Mouse (Mus musculus): ENCODE measurements around the gene Olfr1375. TPM values are rescaled to one million over a fixed set of nuclear protein-coding genes. Genes with fewer than 3 reads are reported as not detected.
"Not testable (repeated sequence)": the region's sequence is repeated elsewhere in the genome, so short reads cannot be mapped to it uniquely, and the experiment has no call there.

Gene Olfr1375
- total RNA-seq (2015) (not detected in 2 replicates), total RNA-seq (2017) (not detected in 2 replicates)

DNA sequence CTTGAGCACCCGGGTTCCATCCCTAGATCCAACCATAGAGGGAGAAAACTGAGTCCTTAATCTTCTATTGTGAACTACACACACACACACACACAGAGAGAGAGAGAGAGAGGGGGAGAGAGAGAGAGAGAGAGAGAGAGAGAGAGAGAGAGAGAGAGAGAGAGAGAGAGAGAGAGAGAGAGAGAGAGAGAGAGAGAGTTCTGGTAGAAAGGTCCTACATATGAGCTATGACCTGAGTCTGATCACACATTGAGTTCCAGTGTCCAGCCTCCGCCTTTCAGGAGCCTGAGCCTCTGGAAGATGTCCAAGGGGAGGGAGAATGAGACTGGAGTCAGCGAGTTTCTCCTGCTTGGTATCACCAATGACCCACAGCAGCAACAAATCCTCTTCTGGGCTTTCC, at the start of gene Olfr1375:
Gene Olfr1375 (plus strand): TSS at position 301 of the 400 bp plus-strand sequence.
- ATAC-seq (ENCODE audit: poor library complexity, severe bottlenecking), result not testable (repeated sequence)

DNA sequence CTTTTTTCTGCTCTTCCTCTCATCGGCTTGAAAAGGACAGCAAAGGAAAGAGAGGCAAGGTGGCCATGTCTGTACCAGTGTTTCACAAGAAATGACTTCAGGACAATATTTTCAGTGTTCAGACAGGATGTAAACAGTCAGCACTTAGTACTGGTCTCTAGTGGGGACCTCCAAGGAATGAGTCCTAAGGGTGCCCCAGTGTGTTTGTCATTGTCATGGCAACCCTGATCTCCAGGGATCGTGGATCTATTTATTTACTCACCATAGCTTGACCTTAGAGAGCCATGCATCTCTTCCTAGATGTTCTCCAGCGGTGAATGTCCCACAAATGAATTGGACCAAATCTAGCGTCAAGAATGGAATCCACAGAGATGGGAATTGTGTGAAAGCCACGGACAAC, 44.6 kb upstream of the Olfr1375 start, which contains the start of gene Olfr51:
Gene Olfr51 (plus strand): TSS at position 301 of the 400 bp plus-strand sequence.
- no peak for ATAC-seq (ENCODE audit: poor library complexity, severe bottlenecking)

DNA sequence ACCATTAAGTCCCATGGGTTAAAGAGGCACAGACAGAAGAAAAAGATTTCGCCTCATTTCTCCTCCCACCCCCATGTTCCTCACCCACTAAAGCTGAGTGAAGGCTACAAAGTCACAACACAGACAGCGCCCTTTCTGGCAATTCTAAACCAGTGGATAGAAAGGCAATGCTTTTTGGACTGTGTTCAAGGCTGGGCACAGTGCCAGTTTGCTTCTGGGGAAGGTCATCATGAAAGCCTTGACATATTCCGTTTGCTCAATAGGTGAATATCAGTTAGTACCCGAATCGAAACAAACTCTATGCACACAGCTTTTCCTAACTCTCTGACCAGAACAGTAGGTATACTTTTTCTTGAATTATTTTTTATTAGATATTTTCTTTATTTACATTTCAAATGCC, 36.1 kb upstream of the Olfr1375 start:
- ATAC-seq (ENCODE audit: poor library complexity, severe bottlenecking), result no peak

DNA sequence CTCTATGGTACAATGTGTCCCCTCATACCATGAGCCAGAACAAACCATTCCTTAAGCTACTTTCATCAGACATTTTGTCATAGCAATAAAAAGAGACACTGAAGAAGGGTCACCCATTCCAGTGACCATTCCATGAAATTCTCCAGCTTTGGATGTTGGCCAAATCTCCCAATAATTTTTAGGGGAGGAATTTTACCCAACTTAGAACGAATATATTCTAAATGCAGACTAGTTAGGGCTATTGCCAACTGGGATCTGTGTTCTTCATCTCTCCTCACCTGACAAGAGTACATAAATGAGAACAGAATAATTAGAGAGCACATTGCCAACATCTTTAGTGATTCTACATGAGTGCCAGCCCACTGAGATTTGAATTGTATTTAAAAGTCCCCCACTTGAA, 34.0 kb upstream of the Olfr1375 start, which contains the start of gene Olfr54:
Gene Olfr54 (plus strand): TSS at position 301 of the 400 bp plus-strand sequence.
- no peak for ATAC-seq (ENCODE audit: poor library complexity, severe bottlenecking)

DNA sequence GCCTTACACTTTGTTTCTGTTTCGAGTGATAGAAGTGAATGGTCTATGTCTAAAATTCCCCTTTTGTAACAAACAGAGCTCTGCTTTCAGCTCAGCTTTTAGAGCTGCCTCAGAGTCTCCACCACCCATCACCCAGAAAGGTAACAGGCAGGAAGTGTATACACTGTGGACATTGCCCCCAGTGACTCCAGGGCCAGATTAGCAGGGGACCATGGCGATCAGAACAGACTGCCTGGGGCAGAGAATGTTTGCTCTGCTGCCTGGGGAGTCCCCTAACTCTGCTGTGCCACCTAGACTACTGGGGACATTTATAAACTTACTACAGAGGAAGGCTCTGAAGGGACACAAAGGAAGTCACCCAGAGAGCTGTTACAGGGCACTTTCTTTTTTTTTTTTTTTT, 31.6 kb upstream of the Olfr1375 start:
- no peak for ATAC-seq (ENCODE audit: poor library complexity, severe bottlenecking)

DNA sequence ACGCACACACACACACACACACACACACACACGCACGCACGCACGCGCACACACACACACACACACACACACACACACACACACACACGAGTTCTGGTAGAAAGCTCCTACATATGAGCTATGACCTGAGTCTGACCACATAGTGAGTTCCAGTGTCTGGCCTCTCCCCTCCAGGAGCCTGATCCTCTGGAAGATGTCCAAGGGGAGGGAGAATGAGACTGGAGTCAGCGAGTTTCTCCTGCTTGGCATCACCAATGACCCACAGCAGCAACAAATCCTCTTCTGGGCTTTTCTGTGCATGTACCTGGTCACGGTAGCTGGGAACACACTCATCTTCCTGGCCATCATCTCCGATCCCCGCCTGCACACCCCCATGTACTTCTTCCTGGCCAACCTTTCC, 21.1 kb upstream of the Olfr1375 start:
- ATAC-seq (ENCODE audit: poor library complexity, severe bottlenecking), result not testable (repeated sequence)

DNA sequence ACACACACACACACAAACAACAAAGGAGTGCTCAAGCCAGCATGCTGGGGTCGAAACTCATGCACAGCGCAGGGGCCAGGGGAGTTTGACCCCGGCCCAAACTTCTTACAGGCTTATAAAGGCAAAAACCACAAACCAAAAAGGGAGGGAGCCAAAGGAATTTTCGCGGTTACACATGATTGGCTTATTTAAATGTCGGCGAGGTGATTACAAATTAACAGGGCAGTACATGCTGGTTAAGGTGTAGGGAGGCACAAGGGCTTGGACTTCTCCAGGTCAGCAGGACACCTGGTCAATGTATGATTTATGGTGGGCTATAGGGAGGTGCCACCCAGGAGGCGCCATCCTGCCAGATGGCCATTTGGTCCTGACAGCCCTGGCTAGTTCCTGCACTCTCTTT, 18.5 kb upstream of the Olfr1375 start:
- not testable (repeated sequence) for ATAC-seq (ENCODE audit: poor library complexity, severe bottlenecking)

DNA sequence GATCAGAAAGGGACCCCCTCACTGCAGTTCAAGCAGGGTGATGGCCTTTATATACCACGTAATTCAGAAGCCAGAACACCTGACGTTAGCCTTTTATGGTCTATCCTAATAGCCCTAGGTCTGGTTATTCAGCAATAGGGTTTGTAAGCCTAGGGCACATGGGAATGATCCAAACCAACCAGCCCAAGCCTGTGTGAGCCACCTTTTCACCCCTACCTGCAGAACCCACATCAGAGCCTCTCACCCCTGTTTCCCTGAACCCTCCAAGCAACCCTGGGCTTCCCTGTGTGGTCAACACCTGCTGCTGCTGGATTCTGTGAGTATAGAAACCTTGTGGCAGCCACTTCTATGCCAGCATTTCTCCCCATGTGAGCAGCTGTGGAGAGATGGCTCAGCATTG, 17.7 kb upstream of the Olfr1375 start:
- no peak for ATAC-seq (ENCODE audit: poor library complexity, severe bottlenecking)

DNA sequence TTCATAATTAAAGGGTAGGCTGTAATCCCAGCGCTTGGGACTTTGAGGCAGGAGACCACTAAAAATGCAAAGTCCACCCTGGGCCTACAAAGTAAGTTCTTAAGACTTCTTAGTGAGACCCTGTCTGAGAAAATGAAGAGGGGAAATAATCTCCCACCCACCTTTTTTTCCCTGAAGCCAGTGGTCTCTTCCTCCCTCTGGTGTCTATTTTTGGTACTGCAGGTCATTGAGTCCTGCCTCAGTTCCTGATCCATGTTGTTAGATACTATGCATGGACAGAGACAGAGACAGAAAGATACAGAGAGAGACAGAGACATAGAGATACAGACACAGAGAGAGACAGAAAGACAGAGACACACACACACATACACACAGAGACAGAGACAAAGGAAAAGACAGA, 15.1 kb upstream of the Olfr1375 start:
- 0 out of 2 replicates have a peak, but pooled peaks have one; percentile 40 for ATAC-seq (ENCODE audit: poor library complexity, severe bottlenecking)

DNA sequence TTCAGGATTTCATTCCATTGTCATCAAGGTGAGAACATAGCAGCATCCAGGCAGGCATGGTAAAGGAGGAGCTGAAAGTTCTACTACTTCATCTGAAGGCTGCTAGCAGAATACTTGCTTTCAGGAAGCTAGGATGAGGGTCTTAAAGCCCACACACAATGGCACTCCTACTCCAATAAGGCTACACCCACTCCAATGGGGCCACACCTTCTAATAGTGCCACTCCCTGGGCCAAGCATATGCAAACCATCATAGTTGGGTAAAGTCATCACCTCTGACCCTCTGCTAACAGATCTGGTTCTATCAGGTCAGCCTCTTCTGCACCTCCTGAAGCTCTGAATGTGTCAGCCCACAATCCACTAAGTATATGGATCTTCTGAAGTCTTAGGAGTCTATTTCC, 13.8 kb upstream of the Olfr1375 start:
- not testable (repeated sequence) for ATAC-seq (ENCODE audit: poor library complexity, severe bottlenecking)

DNA sequence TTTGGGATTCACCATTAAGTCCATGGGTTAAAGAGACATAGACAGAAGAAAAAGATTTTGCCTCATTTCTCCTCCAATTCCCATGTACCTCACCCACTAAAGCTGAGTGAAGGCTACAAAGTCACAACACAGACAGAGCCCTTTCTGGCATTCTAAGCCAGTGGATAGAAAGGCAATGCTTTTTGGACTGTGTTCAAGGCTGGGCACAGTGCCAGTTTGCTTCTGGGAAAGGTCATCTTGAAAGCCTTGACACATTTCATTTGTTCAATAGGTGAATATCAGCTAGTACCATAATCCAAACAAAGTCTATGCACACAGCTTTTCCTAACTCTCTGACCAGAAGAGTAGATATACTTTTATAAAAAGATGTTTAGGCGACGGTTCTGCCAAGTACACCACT, 12.0 kb upstream of the Olfr1375 start:
- ATAC-seq (ENCODE audit: poor library complexity, severe bottlenecking), result no peak

DNA sequence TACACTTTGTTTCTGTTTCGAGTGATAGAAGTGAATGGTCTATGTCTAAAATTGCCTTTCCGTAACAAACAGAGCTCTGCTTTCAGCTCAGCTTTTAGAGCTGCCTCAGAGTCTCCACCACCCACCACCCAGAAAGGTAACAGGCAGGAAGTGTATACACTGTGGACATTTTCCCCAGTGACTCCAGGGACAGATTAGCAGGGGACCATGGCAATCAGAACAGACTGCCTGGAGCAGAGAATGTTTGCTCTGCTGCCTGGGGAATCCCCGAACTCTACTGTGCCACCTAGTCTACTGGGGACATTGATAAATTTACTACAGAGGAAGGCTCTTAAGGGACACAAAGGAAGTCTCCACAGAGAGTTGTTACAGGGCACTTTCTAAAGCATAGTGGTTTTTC, 3.1 kb upstream of the Olfr1375 start:
- not testable (repeated sequence) for ATAC-seq (ENCODE audit: poor library complexity, severe bottlenecking)

DNA sequence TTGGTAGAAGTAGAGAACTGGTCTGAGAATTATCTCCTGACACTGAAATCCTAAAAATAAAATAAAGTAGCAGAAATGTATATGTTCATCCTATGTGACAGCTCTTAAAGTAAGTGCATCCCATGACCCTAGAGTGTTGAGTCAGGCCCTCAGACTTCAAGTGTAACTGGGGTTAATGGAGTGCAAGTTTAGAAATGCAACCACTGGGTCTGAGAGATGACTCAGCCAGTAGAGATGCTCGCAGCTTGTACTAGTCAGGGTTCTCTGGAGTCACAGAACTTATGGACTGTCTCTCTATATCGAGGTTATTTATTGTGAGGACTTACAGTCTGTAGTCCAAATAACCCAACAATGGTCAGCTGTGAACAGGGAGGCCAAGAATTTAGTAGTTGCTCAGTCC, 3.8 kb downstream of the Olfr1375 start:
- ATAC-seq (ENCODE audit: poor library complexity, severe bottlenecking), result no peak

DNA sequence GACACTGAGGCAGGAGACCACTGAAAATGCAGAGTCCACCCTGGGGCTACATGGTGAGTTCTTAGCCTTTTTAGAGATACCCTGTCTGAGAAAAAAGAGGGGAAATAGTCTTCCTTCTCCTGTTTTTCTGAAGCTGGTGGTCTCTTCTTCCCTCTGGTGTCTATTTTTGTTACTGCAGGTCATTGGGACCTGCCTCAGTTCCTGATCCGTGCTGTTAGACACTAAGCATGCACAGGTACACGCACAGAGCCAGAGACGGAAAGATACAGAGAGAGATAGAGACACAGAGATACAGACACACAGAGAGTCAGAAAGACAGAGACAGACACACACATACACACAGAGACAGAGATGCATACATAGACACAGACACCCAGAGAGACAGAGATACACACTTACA, 5.3 kb downstream of the Olfr1375 start:
- ATAC-seq (ENCODE audit: poor library complexity, severe bottlenecking), result no peak

DNA sequence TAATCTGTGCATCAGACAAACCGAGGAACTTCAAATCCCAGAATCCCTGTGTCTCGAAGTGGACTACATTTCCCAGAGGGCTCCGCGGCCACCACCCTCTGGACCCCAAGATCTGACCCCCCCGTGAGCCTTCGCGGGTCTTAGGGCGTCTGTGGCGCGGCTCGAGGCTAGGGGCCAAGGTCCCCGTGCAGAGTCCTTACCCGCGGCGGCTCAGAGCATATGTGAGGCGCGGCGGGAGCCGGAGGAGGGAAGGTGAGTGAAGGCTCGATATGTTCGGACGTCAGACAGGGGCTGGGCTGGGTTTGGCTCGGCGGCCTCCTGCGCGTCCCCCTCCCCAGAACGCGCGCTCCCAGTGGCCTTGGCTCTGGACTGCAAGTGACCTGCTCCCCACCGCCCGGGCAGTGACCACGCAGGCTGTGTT, 11.3 kb downstream of the Olfr1375 start, which contains the start of gene Zfp354a:
Gene Zfp354a (plus strand): TSS at position 107 of the 421 bp plus-strand sequence.
- no peak for ATAC-seq (ENCODE audit: poor library complexity, severe bottlenecking)

DNA sequence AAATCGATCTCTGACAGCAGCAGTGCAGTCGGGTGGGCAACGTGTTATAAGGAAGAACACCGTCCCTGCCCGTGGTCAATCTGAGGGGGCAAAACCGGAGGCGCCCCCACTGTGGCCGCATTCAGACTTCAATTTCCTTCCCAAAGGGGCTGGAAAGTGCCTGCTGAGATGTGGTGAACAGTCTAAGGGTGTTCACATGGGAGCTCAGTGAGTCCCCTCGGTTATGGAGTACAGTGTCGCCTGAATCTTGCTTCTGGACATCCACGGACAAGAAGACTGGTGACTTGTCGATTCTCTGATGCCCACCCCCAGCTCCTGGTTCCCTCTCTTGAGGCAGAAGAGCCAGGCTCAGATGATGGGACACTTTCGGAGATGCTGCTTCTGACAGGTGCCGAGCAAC, 11.7 kb downstream of the Olfr1375 start:
- ATAC-seq (ENCODE audit: poor library complexity, severe bottlenecking), result no peak

DNA sequence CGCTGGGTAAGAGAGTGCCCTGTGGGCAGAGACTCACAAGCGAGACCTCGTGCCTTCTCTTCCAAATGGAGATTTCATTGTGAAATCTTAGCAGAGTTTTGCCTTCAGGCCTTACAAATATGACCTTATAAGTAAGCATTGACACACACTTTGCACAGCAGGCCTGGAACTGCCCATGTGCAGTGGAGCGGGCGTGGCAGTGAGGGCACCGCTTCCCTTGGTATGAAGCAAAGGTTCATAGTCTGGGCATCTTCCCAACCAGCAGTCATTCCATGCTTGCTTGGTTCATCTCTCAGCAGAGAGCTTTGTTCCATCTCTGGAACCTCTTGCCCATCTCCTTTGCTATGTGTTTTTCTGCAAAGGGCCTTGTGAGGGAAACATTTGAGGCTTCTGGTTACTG, 13.1 kb downstream of the Olfr1375 start:
- ATAC-seq (ENCODE audit: poor library complexity, severe bottlenecking), result no peak

DNA sequence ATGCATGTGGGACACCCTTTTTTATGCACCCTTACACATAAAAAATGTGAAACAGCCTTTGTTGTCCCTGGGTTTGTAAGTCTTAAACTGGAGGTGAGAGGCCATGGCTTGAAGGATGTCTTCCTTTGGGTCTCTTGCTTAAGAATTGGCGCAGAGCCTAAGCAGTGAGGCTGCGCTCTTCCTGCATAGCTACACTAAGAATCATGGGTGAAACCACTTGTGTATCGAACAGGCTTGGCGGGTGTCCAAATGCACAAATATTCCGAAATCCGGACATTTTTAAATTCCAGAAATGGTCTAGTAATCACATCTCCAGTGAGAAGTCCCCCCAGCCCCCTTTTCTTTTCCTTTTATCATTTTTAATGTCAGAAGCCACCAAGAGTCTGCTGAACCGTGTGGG, 15.4 kb downstream of the Olfr1375 start:
- no peak for ATAC-seq (ENCODE audit: poor library complexity, severe bottlenecking)

DNA sequence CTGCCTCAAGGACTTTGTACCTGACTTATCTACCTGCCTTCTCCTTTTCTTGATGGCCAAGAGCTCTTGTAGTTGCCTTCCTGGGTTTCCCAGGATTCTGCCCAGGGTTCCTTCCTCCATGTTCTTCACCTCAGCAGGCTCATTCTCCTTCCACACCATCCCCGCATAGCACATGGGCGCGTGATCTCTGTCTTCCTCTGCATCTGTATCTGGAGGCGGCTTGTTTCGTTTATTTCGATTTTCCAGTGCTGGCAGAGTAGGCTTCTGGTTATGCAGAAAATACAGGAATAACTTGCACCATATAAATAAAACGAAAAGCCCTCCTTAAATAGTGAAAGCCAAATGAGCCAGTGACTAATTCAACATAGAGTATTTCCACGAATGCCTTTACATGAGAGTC, 15.9 kb downstream of the Olfr1375 start:
- ATAC-seq (ENCODE audit: poor library complexity, severe bottlenecking), result no peak

DNA sequence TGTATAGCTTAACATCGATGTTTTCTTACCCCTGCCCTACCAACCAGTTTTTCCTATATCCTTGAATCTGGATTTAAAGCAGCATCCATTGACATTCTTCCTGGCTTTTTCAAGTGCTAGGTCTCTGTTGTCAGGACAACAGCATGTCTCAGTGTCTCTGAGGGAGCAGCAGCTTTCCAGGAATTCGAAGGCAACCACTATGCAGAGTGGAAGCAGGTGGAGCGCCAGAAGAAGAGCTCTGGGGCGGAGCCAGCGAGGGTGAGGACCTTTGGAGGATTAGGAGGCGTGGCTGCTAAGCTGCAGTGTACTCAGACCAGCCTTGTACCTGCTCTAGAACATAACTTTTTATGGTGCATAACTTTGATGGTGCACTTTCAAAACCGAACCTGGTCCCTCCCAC, 36.6 kb downstream of the Olfr1375 start:
- no peak for ATAC-seq (ENCODE audit: poor library complexity, severe bottlenecking)

DNA sequence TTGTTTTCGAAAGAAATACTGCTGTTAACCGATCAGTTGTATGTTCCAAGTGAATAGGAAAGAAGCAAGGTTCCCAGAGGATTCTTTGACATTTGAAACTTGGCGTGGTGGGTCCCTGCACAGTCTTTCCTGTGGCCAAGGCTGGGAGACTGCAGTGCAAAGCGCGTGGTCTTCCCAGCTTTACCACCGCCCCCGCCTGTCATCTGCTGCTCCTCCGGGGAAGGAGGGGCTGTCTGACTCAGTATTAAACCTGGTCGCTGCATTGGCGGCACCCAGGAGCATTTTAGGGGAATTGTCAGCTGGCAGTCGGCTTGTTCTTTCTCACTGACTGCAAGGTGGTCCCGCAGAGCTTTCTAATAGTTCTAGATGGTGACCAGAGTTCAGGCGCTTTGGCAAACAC, 37.4 kb downstream of the Olfr1375 start:
- no peak for ATAC-seq (ENCODE audit: poor library complexity, severe bottlenecking)
